Mouse (Mus musculus): Measurements from ENCODE around the gene Sfrp2. TPM values are rescaled to one million over a fixed set of nuclear protein-coding genes. Genes with fewer than 3 reads are reported as not detected.

Gene Sfrp2
- polyA plus RNA-seq (2012; fragmentation: generic; extraction: Trizol) = 0.26 TPM
- long read RNA-seq, experiment 1, transcript Sfrp2-201 (3 exons, 2,003 nt) = major isoform, 30 of 33 reads
- long read RNA-seq, experiment 1, partial matches to known transcripts = 3 of 33 reads
- long read RNA-seq, experiment 1, other reads (novel, unspliced or antisense) = 0 of 33 reads
- long read RNA-seq, experiment 2, partial matches to known transcripts = 0 of 2 reads
- long read RNA-seq, experiment 2, other reads (novel, unspliced or antisense) = 0 of 2 reads

GRCm38 (mm10) chr3:83765871-83766725 is at the start of gene Sfrp2:
Gene Sfrp2 (plus strand): TSS chr3:83766321.
- Histone ChIP-seq H3K36me3 (ENCODE audit: control insufficient read depth, insufficient read depth) (no peaks in the 10 kb centered on the region), H3K79me3 (ENCODE audit: low read depth) (no peaks in the 10 kb centered on the region), H3K27me3 (ENCODE audit: control insufficient read depth, insufficient read depth, insufficient read length) (peaks cover 16% of the 10 kb centered on the region), H3ac (ENCODE audit: control insufficient read depth, insufficient read length, low read depth) (peak within 1 kb of the TSS; percentile 22), H3K79me2 (ENCODE audit: control insufficient read depth, insufficient read depth) (no peaks in the 10 kb centered on the region), H3K4me3 (ENCODE audit: insufficient read depth, poor library complexity, severe bottlenecking) (no peak within 1 kb of the TSS)
- TF ChIP-seq MYOD1 (IDR thresholded peaks at IDR 0.05; ENCODE audit: control insufficient read depth, insufficient read length, low read depth) = no peak
- no peak for TF ChIP-seq CTCF (IDR thresholded peaks at IDR 0.05; ENCODE audit: control insufficient read depth, insufficient read depth, insufficient read length)
- TF ChIP-seq FOSL1 (IDR thresholded peaks at IDR 0.05; ENCODE audit: insufficient read depth, low read length, poor library complexity, severe bottlenecking) = no peak
- no peak for TF ChIP-seq MAX (IDR thresholded peaks at IDR 0.05)

GRCm38 (mm10) chr3:83717643-83718231 is 48.4 kb upstream of the Sfrp2 start:
- TF ChIP-seq MAX (IDR thresholded peaks at IDR 0.05) (no peak), CEBPB (IDR thresholded peaks at IDR 0.05; ENCODE audit: low read depth) (no peak), CTCF (IDR thresholded peaks at IDR 0.05; ENCODE audit: control insufficient read depth, insufficient read depth, insufficient read length) (no peak), MYOG (IDR thresholded peaks at IDR 0.05; ENCODE audit: control insufficient read depth, extremely low read depth, insufficient read length) (no peak), FOSL1 (IDR thresholded peaks at IDR 0.05; ENCODE audit: insufficient read depth, low read length, poor library complexity, severe bottlenecking) (no peak), USF1 (IDR thresholded peaks at IDR 0.05; ENCODE audit: low read depth) (no peak), MYOD1 (IDR thresholded peaks at IDR 0.05; ENCODE audit: control insufficient read depth, insufficient read length, low read depth) (no peak)
- Histone ChIP-seq H3K79me3 (ENCODE audit: low read depth) (no peaks in the 10 kb centered on the region), H3K27me3 (ENCODE audit: control insufficient read depth, insufficient read depth, insufficient read length) (no peaks in the 10 kb centered on the region), H3K4me3 (ENCODE audit: insufficient read depth, poor library complexity, severe bottlenecking) (no peak overlapping the region), H3K79me2 (ENCODE audit: control insufficient read depth, insufficient read depth) (no peaks in the 10 kb centered on the region), H3K36me3 (ENCODE audit: control insufficient read depth, insufficient read depth) (no peaks in the 10 kb centered on the region), H3ac (ENCODE audit: control insufficient read depth, insufficient read length, low read depth) (no peak overlapping the region)

GRCm38 (mm10) chr3:83718662-83719061 is 47.5 kb upstream of the Sfrp2 start:
- Histone ChIP-seq H3K4me3 (ENCODE audit: insufficient read depth, poor library complexity, severe bottlenecking) (no peak overlapping the region), H3K36me3 (ENCODE audit: control insufficient read depth, insufficient read depth) (no peaks in the 10 kb centered on the region), H3K27me3 (ENCODE audit: control insufficient read depth, insufficient read depth, insufficient read length) (no peaks in the 10 kb centered on the region), H3K79me2 (ENCODE audit: control insufficient read depth, insufficient read depth) (no peaks in the 10 kb centered on the region), H3ac (ENCODE audit: control insufficient read depth, insufficient read length, low read depth) (no peak overlapping the region), H3K79me3 (ENCODE audit: low read depth) (no peaks in the 10 kb centered on the region)
- TF ChIP-seq CTCF (IDR thresholded peaks at IDR 0.05; ENCODE audit: control insufficient read depth, insufficient read depth, insufficient read length) (no peak), FOSL1 (IDR thresholded peaks at IDR 0.05; ENCODE audit: insufficient read depth, low read length, poor library complexity, severe bottlenecking) (no peak), MYOD1 (IDR thresholded peaks at IDR 0.05; ENCODE audit: control insufficient read depth, insufficient read length, low read depth) (no peak), MAX (IDR thresholded peaks at IDR 0.05) (no peak), CEBPB (IDR thresholded peaks at IDR 0.05; ENCODE audit: low read depth) (no peak), USF1 (IDR thresholded peaks at IDR 0.05; ENCODE audit: low read depth) (no peak), MYOG (IDR thresholded peaks at IDR 0.05; ENCODE audit: control insufficient read depth, extremely low read depth, insufficient read length) (no peak)

GRCm38 (mm10) chr3:83728223-83728622 is 37.9 kb upstream of the Sfrp2 start:
- H3K79me3 ChIP-seq (ENCODE audit: low read depth) = no peaks in the 10 kb centered on the region

GRCm38 (mm10) chr3:83728675-83729390 is 37.3 kb upstream of the Sfrp2 start:
- H3K36me3 ChIP-seq (ENCODE audit: control insufficient read depth, insufficient read depth) = no peaks in the 10 kb centered on the region
- no peak overlapping the region for H3ac ChIP-seq (ENCODE audit: control insufficient read depth, insufficient read length, low read depth)
- no peaks in the 10 kb centered on the region for H3K79me2 ChIP-seq (ENCODE audit: control insufficient read depth, insufficient read depth)
- H3K4me3 ChIP-seq (ENCODE audit: insufficient read depth, poor library complexity, severe bottlenecking) = no peak overlapping the region
- no peak for TF ChIP-seq MYOD1 (IDR thresholded peaks at IDR 0.05; ENCODE audit: control insufficient read depth, insufficient read length, low read depth)
- no peak for TF ChIP-seq CTCF (IDR thresholded peaks at IDR 0.05; ENCODE audit: control insufficient read depth, insufficient read depth, insufficient read length)
- no peak for TF ChIP-seq MYOG (IDR thresholded peaks at IDR 0.05; ENCODE audit: control insufficient read depth, extremely low read depth, insufficient read length)
- no peak for TF ChIP-seq USF1 (IDR thresholded peaks at IDR 0.05; ENCODE audit: low read depth)
- no peak for TF ChIP-seq MAX (IDR thresholded peaks at IDR 0.05)
- no peak for TF ChIP-seq CEBPB (IDR thresholded peaks at IDR 0.05; ENCODE audit: low read depth)
- no peak for TF ChIP-seq FOSL1 (IDR thresholded peaks at IDR 0.05; ENCODE audit: insufficient read depth, low read length, poor library complexity, severe bottlenecking)
- H3K27me3 ChIP-seq (ENCODE audit: control insufficient read depth, insufficient read depth, insufficient read length) = no peaks in the 10 kb centered on the region
- H3K79me3 ChIP-seq (ENCODE audit: low read depth) = no peaks in the 10 kb centered on the region

More at GRCm38 (mm10) chr3:83728223-83728622, 37.9 kb upstream of the Sfrp2 start:
- Histone ChIP-seq H3ac (ENCODE audit: control insufficient read depth, insufficient read length, low read depth) (no peak overlapping the region), H3K79me2 (ENCODE audit: control insufficient read depth, insufficient read depth) (no peaks in the 10 kb centered on the region), H3K36me3 (ENCODE audit: control insufficient read depth, insufficient read depth) (no peaks in the 10 kb centered on the region), H3K27me3 (ENCODE audit: control insufficient read depth, insufficient read depth, insufficient read length) (no peaks in the 10 kb centered on the region), H3K4me3 (ENCODE audit: insufficient read depth, poor library complexity, severe bottlenecking) (no peak overlapping the region)
- no peak for TF ChIP-seq USF1 (IDR thresholded peaks at IDR 0.05; ENCODE audit: low read depth)
- TF ChIP-seq FOSL1 (IDR thresholded peaks at IDR 0.05; ENCODE audit: insufficient read depth, low read length, poor library complexity, severe bottlenecking) = no peak
- no peak for TF ChIP-seq MYOD1 (IDR thresholded peaks at IDR 0.05; ENCODE audit: control insufficient read depth, insufficient read length, low read depth)
- TF ChIP-seq MAX (IDR thresholded peaks at IDR 0.05) = no peak

Data from C2C12 (cell line).